Mouse (Mus musculus) MEL (cell line): ENCODE measurements at regions not wholly inside any gene's neighbourhood (a gene's known extent, or its start where the extent isn't known, plus 50 kb on each side); places are given as distances from the start of the nearest gene placed in this dataset.

Experiments used
- DNase-seq: peaks from one replicate; pipeline ENCODE4 v3.0.0; 2011; ENCODE audit warnings: low read depth, low spot score
- H3K27ac ChIP-seq: 2 replicates; pipeline ENCODE4 v1.5.1; 2012; ENCODE audit warnings: low read depth, mild to moderate bottlenecking, control low read depth, low read length, moderate library complexity; ENCODE audit not compliant: control insufficient read depth
- H3K27me3 ChIP-seq, 2 experiments: fragments of 150-350 bp in 1 of 2; sonication (generic) in 1 of 2; 2 replicates each; pipeline ENCODE4 v1.6.1; 2012; ENCODE audit warnings: low read length in 2 of 2, mild to moderate bottlenecking in 2 of 2, improper control_type of control experiment in 1 of 2, moderate library complexity in 1 of 2; ENCODE audit not compliant: insufficient read depth in 2 of 2, control insufficient read depth in 1 of 2
- H3K36me3 ChIP-seq, 2 experiments: 2 replicates each; pipeline ENCODE4 v1.6.1; 2012 to 2014; ENCODE audit warnings: low read length in 2 of 2, improper control_type of control experiment in 1 of 2, inconsistent platforms in 1 of 2, mild to moderate bottlenecking in 1 of 2; ENCODE audit not compliant: insufficient read depth in 2 of 2, control insufficient read depth in 1 of 2
- H3K4me1 ChIP-seq, 2 experiments: fragments of 150-350 bp in 1 of 2; sonication (generic) in 1 of 2; 2 replicates each; pipeline ENCODE4 v1.6.1; 2012; ENCODE audit warnings: low read length in 2 of 2, improper control_type of control experiment in 1 of 2, mild to moderate bottlenecking in 1 of 2; ENCODE audit not compliant: insufficient read depth in 2 of 2, control insufficient read depth in 1 of 2
- H3K4me3 ChIP-seq, 2 experiments: fragments of 150-350 bp in 1 of 2; sonication (generic) in 1 of 2; 2 replicates each; pipeline ENCODE4 v1.5.1; 2012; ENCODE audit warnings: low read depth in 2 of 2, low read length in 2 of 2, mild to moderate bottlenecking in 2 of 2, moderate library complexity in 2 of 2, control low read depth in 1 of 2, improper control_type of control experiment in 1 of 2; ENCODE audit not compliant: control insufficient read depth in 1 of 2, insufficient read depth in 1 of 2
- H3K79me2 ChIP-seq: 2 replicates; pipeline ENCODE4 v1.6.1; 2012; ENCODE audit warnings: mild to moderate bottlenecking, low read length, moderate library complexity; ENCODE audit not compliant: control insufficient read depth, poor library complexity, insufficient read depth
- H3K9ac ChIP-seq: 2 replicates; pipeline ENCODE4 v1.6.1; 2012; ENCODE audit warnings: low read depth, mild to moderate bottlenecking, control low read depth, low read length, moderate library complexity; ENCODE audit not compliant: control insufficient read depth, poor library complexity, severe bottlenecking
- H3K9me3 ChIP-seq: fragments of 150-350 bp; sonication (generic); replicated peaks from 2 replicates; pipeline ENCODE4 v1.6.1; 2012; ENCODE audit warnings: mild to moderate bottlenecking, low read length, improper control_type of control experiment, moderate library complexity; ENCODE audit not compliant: insufficient read depth
- CTCF ChIP-seq, 3 experiments: IDR thresholded peaks in 2 of 3; conservative IDR thresholded peaks in 1 of 3; 2 replicates each; pipeline ENCODE4 v1.5.1; 2011 to 2012; ENCODE audit warnings: low read length in 3 of 3, low read depth in 2 of 3, mild to moderate bottlenecking in 2 of 3, improper control_type of control experiment in 1 of 3, inconsistent platforms in 1 of 3, mixed read lengths in 1 of 3, moderate library complexity in 1 of 3; ENCODE audit not compliant: control insufficient read depth in 1 of 3, insufficient read depth in 1 of 3, poor library complexity in 1 of 3, severe bottlenecking in 1 of 3
- ELF1 ChIP-seq: IDR thresholded peaks from 2 replicates; pipeline ENCODE4 v1.6.1; 2014; ENCODE audit warnings: low read depth, mild to moderate bottlenecking, inconsistent platforms, low read length, improper control_type of control experiment, moderate library complexity
- EP300 ChIP-seq, 2 experiments: IDR thresholded peaks; 2 replicates each; pipeline ENCODE4 v1.6.1; 2011; ENCODE audit warnings: improper control_type of control experiment in 2 of 2, low read length in 2 of 2, low read depth in 1 of 2, mild to moderate bottlenecking in 1 of 2
- HCFC1 ChIP-seq: IDR thresholded peaks from 2 replicates; pipeline ENCODE4 v1.6.1; 2012; ENCODE audit warnings: low read depth, mild to moderate bottlenecking, inconsistent platforms, low read length, improper control_type of control experiment, moderate library complexity
- JUND ChIP-seq: IDR thresholded peaks from 2 replicates; pipeline ENCODE4 v1.6.1; 2011; ENCODE audit warnings: low read depth, mild to moderate bottlenecking, improper control_type of control experiment, low read length
- KAT2A ChIP-seq: conservative IDR thresholded peaks from 2 replicates; pipeline ENCODE4 v1.6.1; 2012; ENCODE audit warnings: low read depth, low read length, improper control_type of control experiment, inconsistent platforms
- MYB ChIP-seq: IDR thresholded peaks from 2 replicates; pipeline ENCODE4 v1.6.1; 2011; ENCODE audit warnings: mild to moderate bottlenecking, low read depth, low read length, improper control_type of control experiment
- NRF1 ChIP-seq: IDR thresholded peaks from 2 replicates; pipeline ENCODE4 v1.6.1; 2014; ENCODE audit warnings: low read depth, mild to moderate bottlenecking, inconsistent platforms, low read length, improper control_type of control experiment, moderate library complexity; ENCODE audit not compliant: poor library complexity, insufficient read depth, severe bottlenecking
- RAD21 ChIP-seq: IDR thresholded peaks from 2 replicates; pipeline ENCODE4 v1.6.1; 2011; ENCODE audit warnings: mild to moderate bottlenecking, low read depth, low read length, improper control_type of control experiment
- RCOR1 ChIP-seq: IDR thresholded peaks from 2 replicates; pipeline ENCODE4 v1.6.1; 2012; ENCODE audit warnings: low read depth, mild to moderate bottlenecking, inconsistent platforms, low read length, improper control_type of control experiment
- SMC3 ChIP-seq: IDR thresholded peaks from 2 replicates; pipeline ENCODE4 v1.6.1; 2011; ENCODE audit warnings: low read depth, low read length, improper control_type of control experiment
- ZKSCAN1 ChIP-seq: IDR thresholded peaks from 2 replicates; pipeline ENCODE4 v1.6.1; 2012; ENCODE audit warnings: low read depth, mild to moderate bottlenecking, inconsistent platforms, low read length, improper control_type of control experiment, moderate library complexity
- ZNF384 ChIP-seq: IDR thresholded peaks from 2 replicates; pipeline ENCODE4 v1.6.1; 2012; ENCODE audit warnings: low read depth, mild to moderate bottlenecking, inconsistent platforms, low read length, improper control_type of control experiment

GRCm38 (mm10) chr13:16283336-16283735 lies 271.7 kb downstream of the Inhba start:
- TF ChIP-seq MYB (no peak), RCOR1 (no peak), RAD21 (no peak), ELF1 (no peak), JUND (no peak), NRF1 (no peak), KAT2A (no peak)
- Histone ChIP-seq H3K79me2 (no peaks in the 10 kb centered on the region), H3K4me3 (no peak overlapping the region), H3K9ac (no peak overlapping the region), H3K27ac (no peak overlapping the region), H3K4me1 (no peaks in the 10 kb centered on the region), H3K9me3 (no peaks in the 10 kb centered on the region), H3K36me3 (no peaks in the 10 kb centered on the region), H3K27me3 (no peaks in the 10 kb centered on the region)
- no peak for DNase-seq

- Histone ChIP-seq H3K27me3 (no peaks in the 10 kb centered on the region), H3K9ac (no peak overlapping the region), H3K79me2 (no peaks in the 10 kb centered on the region), H3K9me3 (no peaks in the 10 kb centered on the region), H3K36me3 (no peaks in the 10 kb centered on the region), H3K4me1 (no peaks in the 10 kb centered on the region), H3K4me3 (no peak overlapping the region), H3K27ac (no peak overlapping the region)
- TF ChIP-seq EP300 (IDR thresholded peaks at IDR 0.05; ENCODE audit: low read depth in 1 of 2, low read length in 2 of 2), result no peak
- TF ChIP-seq ZNF384, result no peak
- TF ChIP-seq SMC3, result no peak
- TF ChIP-seq ZKSCAN1, result no peak
- no peak for DNase-seq
Observed at GRCm38 (mm10) chr13:16289633-16290032, 278.0 kb downstream of the Inhba start.

GRCm38 (mm10) chr13:16290784-16291183 lies 279.1 kb downstream of the Inhba start:
- H3K4me1 ChIP-seq, result no peaks in the 10 kb centered on the region
- no peak overlapping the region for H3K9ac ChIP-seq
- no peak overlapping the region for H3K27ac ChIP-seq
- no peak for TF ChIP-seq ZNF384
- no peak for TF ChIP-seq CTCF (IDR thresholded peaks at IDR 0.05 in 2 of 3, conservative IDR thresholded peaks at IDR 0.05 in 1 of 3; ENCODE audit: control insufficient read depth in 1 of 3, insufficient read depth in 1 of 3, low read depth in 2 of 3, low read length in 3 of 3, poor library complexity in 1 of 3, severe bottlenecking in 1 of 3)
- no peak for TF ChIP-seq HCFC1
- no peak for DNase-seq
- H3K79me2 ChIP-seq, result no peaks in the 10 kb centered on the region
- no peak overlapping the region for H3K4me3 ChIP-seq
- H3K9me3 ChIP-seq, result no peaks in the 10 kb centered on the region
- no peaks in the 10 kb centered on the region for H3K36me3 ChIP-seq
- no peaks in the 10 kb centered on the region for H3K27me3 ChIP-seq
